ENCODE assay signal across 21 mouse cellular contexts in genomic region chr19:9864856-9865255, GRCm38 (mm10). TPM values are rescaled to one million over a fixed set of nuclear protein-coding genes. Genes with fewer than 3 reads are reported as not detected.
"Had no signal": no experiment of that assay in that cellular context is flagged by ENCODE, and none has a peak within 500 bp of the region (broad histone marks: within the 10 kb centered on the region; RNA-seq: fewer than 3 reads in every experiment).

No protein-coding gene starts in this region.

- H3K27ac ChIP-seq: kidney, embryonic 15.5 days; limb, embryonic 13.5 days; liver, embryonic 15.5 days; macrophage; midbrain, embryonic 12.5 days; stomach, embryonic 15.5 days had no signal

- DNase-seq: kidney, adult 2 months; kidney, postnatal 36 days; layer of hippocampus, adult 9-11 months; lung, adult 2 months; right cerebral cortex, postnatal 14 days; thymus, adult 2 months; thymus, postnatal 25 days had no signal

- H3K4me3 ChIP-seq: kidney, embryonic 15.5 days; limb, embryonic 13.5 days; liver, embryonic 15.5 days; megakaryocyte, embryonic 14.5 days; midbrain, embryonic 12.5 days; stomach, embryonic 15.5 days had no signal

- H3K9me3 ChIP-seq: kidney, embryonic 15.5 days; limb, embryonic 13.5 days; liver, embryonic 15.5 days; megakaryocyte, embryonic 14.5 days; midbrain, embryonic 12.5 days; stomach, embryonic 15.5 days had no signal

- H3K4me1 ChIP-seq: kidney, embryonic 15.5 days; liver, embryonic 15.5 days; megakaryocyte, embryonic 14.5 days; midbrain, embryonic 12.5 days; stomach, embryonic 15.5 days had no signal

- H3K36me3 ChIP-seq: midbrain, embryonic 12.5 days; stomach, embryonic 15.5 days had no signal

- H3K27me3 ChIP-seq: kidney, embryonic 15.5 days; limb, embryonic 13.5 days; liver, embryonic 15.5 days; megakaryocyte, embryonic 14.5 days; midbrain, embryonic 12.5 days; stomach, embryonic 15.5 days had no signal

- H3K4me2 ChIP-seq: kidney, embryonic 15.5 days; limb, embryonic 13.5 days; liver, embryonic 11.5 days; liver, embryonic 15.5 days; midbrain, embryonic 12.5 days; stomach, embryonic 15.5 days had no signal

- ATAC-seq: intestine, embryonic 16.5 days had no signal

- H3K9ac ChIP-seq: kidney, embryonic 15.5 days; limb, embryonic 13.5 days; liver, embryonic 15.5 days; midbrain, embryonic 12.5 days; stomach, embryonic 15.5 days had no signal

RNA-seq across cellular contexts. Expression of gene Scgb2a2, which starts 17.5 kb away (rescaled TPM):
- polyA plus RNA-seq: intestine, embryonic 16.5 days; kidney, adult 2 months; kidney, embryonic 15.5 days; limb, embryonic 13.5 days; liver, embryonic 11.5 days; liver, embryonic 15.5 days; lung, adult 2 months; macrophage; midbrain, embryonic 12.5 days; midbrain, postnatal 0 days; neural tube, embryonic 14.5 days; spleen, adult 2 months; testis, adult 2 months; thymus, adult 2 months; urinary bladder, adult 2 months had no signal
